Mouse (Mus musculus) G1E-ER4 (cell line): Measurements from ENCODE around the gene Slc25a40. TPM values are rescaled to one million over a fixed set of nuclear protein-coding genes. Genes with fewer than 3 reads are reported as not detected.

ENCODE experiments used
- GATA1 ChIP-seq: IDR thresholded peaks from one replicate; pipeline ENCODE4 v1.8.0; 2012; ENCODE audit warnings: low read length, inconsistent platforms
- polyA plus RNA-seq: library from polyadenylated mRNA; stranded (reverse); fragments of >175 nt; gene quantifications from 2 replicates; pipeline ENCODE4 v1.2.3, GENCODE M21; 2012

Slc25a40 gene
- 1.7 and 2.6 TPM in 2 replicates for polyA plus RNA-seq

GRCm38 (mm10) chr5:8422157-8422931 lies at the start of gene Slc25a40, which contains the start of gene Dbf4:
TSS of gene Slc25a40 (plus strand) at chr5:8422850.
TSS of gene Dbf4 (minus strand) at chr5:8422716.
- TF ChIP-seq GATA1, result no peak

GRCm38 (mm10) chr5:8373415-8373814 lies 49.2 kb upstream of the Slc25a40 start:
- TF ChIP-seq GATA1, result no peak

- no peak for TF ChIP-seq GATA1
Measured at GRCm38 (mm10) chr5:8374297-8374906, 48.2 kb upstream of the Slc25a40 start.

GRCm38 (mm10) chr5:8393891-8394583 lies 28.6 kb upstream of the Slc25a40 start:
- no peak for TF ChIP-seq GATA1

GRCm38 (mm10) chr5:8397587-8398249 lies 24.9 kb upstream of the Slc25a40 start:
- TF ChIP-seq GATA1, result no peak

GRCm38 (mm10) chr5:8408746-8409145 lies 13.9 kb upstream of the Slc25a40 start:
- no peak for TF ChIP-seq GATA1

- TF ChIP-seq GATA1, result no peak
Measured at GRCm38 (mm10) chr5:8416683-8417413, 5.8 kb upstream of the Slc25a40 start.

GRCm38 (mm10) chr5:8417443-8417842 lies 5.2 kb upstream of the Slc25a40 start:
- TF ChIP-seq GATA1, result no peak

- TF ChIP-seq GATA1, result no peak
Measured at GRCm38 (mm10) chr5:8421424-8421823, 1.2 kb upstream of the Slc25a40 start.

GRCm38 (mm10) chr5:8422932-8423928 lies 580 bp downstream of the Slc25a40 start:
- no peak for TF ChIP-seq GATA1

GRCm38 (mm10) chr5:8424116-8424515 lies 1.5 kb downstream of the Slc25a40 start:
- TF ChIP-seq GATA1, result no peak

GRCm38 (mm10) chr5:8425899-8426298 lies 3.2 kb downstream of the Slc25a40 start:
- no peak for TF ChIP-seq GATA1

GRCm38 (mm10) chr5:8437481-8438156 lies 15.0 kb downstream of the Slc25a40 start:
- TF ChIP-seq GATA1, result no peak
